Mouse (Mus musculus) CD4-positive helper T cell, adult 2 months (primary cell): ENCODE results near the gene Psmg3.

Experiments
- DNase-seq: peaks from one replicate; pipeline ENCODE4 v3.0.0-alpha.2; 2012; ENCODE audit warnings: low read depth, missing footprints, low spot score

Gene Psmg3

DNA sequence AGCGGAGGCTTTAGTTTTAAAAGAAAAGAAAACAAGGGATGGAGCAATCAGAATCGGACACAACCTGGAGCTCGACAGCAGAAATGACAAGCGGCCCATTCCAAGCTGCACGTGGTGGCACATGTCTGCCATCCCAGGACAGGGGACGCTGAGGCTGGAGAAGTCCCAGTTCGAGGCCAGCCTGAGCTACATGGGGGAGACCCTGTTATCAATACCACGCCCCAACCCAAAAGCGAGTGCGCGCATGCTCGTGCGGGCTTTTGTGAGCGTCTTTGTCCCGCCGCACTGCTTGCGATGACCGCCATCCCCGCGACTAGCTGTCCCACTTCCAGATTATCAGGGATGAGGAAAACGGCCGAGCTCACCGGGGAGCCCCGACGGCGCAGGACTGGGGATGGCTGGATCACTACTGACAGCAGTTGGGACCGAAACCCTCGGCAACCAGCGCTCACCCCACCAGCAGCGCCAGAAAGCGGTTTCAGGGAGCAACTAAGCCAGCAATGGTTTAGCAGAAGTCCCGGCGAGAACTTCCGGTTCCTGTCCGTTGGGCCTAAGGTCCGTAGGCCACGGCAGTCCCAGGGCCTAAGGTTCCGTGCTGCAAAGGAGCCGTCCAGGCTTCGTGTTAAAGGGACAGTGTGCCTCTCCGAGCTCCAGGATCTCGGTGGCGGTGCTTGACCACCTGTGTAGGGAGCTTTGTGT lies at the start of gene Psmg3, which contains the start of gene Gm26938:
TSS of gene Psmg3 (minus strand) at position 529 of the 699 bp plus-strand sequence.
TSS of gene Gm26938 (minus strand) at position 51 of the 699 bp plus-strand sequence.
- DNase-seq, result peak; percentile 86

- no peak for DNase-seq
Observed at GRCm38 (mm10) chr5:139871526-139871925, 44.8 kb upstream of the Psmg3 start.

GRCm38 (mm10) chr5:139870886-139871285 lies 44.2 kb upstream of the Psmg3 start:
- no peak for DNase-seq

- no peak for DNase-seq
Observed at GRCm38 (mm10) chr5:139862759-139863158, 36.1 kb upstream of the Psmg3 start.

DNA sequence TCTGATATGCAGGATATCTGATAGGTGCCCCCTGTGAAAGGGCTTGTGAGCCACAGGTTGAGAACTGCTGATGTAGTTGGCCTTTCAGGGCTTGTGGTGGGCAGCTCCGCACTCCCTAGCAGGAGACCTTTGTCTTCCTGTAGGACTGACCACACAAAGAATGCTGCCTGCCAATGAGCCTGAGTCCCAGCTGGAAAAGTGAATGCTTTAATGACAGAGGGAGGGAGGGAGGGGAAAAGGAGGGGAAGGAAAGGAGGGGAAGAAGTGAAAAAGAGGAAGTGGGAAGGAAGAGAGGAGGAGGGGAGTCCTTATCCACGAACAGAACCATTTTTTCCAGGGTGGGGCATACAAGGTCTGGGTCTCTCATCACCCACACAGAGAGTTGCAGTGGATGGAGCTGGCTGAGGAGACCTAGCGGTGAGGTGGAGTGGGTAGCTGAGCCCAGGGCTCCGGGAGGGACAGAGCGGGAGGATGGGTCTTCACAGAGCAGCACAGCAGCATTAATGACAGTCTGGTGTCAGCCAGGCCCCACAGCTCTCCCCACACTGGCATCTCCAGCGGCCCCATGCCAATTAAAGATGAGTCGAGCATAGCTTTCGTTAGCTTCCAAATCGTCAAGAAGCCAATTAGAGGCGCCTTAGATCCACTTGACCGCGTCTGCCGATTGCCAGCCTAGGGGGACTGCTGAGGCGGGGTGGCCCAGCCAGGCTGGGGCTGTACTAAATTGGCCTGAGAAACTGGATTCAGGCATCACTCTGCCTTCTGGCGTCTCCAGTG lies 33.8 kb upstream of the Psmg3 start:
- DNase-seq, result no peak

- no peak for DNase-seq
Observed at GRCm38 (mm10) chr5:139849626-139850320, 23.1 kb upstream of the Psmg3 start.

- DNase-seq, result no peak
Observed at GRCm38 (mm10) chr5:139839142-139839541, 12.5 kb upstream of the Psmg3 start.

- peak; percentile 60 for DNase-seq
Observed at GRCm38 (mm10) chr5:139838476-139838892, 11.8 kb upstream of the Psmg3 start.

DNA sequence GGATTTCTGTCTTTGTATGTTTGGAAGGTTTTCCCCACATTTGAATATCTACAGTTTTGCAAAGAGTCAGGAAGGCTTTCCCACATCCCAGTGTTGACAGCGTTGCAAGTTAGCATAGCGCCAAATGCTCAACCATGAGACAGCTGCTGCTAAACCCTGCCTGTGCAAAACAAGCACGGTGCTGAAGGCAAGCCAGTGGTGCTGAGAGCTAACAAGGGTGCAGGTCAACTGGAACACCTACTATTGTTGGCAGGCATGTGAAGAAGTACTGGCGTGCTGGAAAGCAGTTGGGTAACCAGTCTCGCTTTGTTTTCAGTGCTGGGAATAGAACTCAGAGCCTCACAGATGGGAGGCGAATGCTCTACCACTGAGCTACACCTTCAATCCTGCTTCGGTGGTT lies 9.0 kb upstream of the Psmg3 start:
- DNase-seq, result no peak

- DNase-seq, result no peak
Observed at GRCm38 (mm10) chr5:139832125-139832524, 5.4 kb upstream of the Psmg3 start.

GRCm38 (mm10) chr5:139830734-139831133 lies 4.0 kb upstream of the Psmg3 start:
- peak; percentile 67 for DNase-seq

DNA sequence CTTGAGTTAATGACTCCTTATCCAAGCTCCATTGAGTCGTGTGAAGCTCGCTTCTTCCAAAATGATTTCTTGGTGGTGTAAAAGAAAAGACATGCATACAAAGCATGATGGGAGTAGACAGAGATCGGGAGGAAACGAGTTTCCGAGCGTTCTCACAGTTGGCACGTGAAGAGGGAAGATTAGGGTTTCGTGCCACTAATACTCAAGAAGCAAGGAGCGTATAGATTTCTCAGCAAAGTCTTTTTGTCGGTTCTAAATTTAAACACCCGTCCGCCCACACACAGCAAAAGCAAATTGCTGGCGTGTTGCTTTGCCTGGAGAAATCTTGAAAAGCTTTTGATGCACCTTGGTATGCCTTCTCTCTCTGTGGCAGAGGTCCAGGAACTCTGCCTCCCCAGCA lies 2.7 kb upstream of the Psmg3 start:
- no peak for DNase-seq

DNA sequence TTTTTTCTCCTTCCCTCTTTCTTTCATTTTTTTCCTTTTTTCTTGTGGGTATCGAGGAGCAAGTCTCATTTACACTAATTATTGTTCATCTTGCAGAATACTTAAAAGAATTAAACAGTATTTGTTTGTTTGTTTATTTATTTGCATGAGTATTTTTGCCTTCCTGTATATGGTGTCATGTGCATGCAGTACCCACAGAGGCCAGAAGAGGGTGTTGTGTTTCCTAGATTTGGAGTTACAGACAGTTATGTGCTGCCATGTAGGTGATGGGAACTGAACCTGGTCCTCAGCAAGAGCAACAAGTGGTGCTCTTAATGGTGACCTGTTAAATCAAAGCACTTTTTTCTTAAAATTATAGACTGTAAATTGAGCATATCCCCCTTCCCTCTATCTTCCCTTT lies 908 bp upstream of the Psmg3 start:
- peak; percentile 46 for DNase-seq

DNA sequence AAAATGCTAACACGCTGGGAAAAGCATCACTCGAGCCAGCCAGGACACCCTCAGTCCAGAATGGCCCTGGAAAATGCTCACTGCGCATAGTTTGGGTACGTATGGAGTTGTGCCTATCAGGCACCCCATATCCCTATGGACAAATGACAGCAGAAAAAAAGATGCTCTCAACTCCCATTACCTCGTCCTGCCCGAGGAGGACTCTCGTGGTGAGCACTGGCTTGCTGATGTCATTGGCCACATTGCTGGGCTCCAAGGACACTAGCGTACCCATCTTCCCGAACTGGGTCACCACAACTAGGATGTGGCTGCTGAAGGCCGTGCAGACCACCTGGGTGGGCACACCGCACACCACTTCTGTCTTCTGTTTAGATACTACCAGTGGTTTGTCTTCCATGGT lies 738 bp downstream of the Psmg3 start:
- no peak for DNase-seq

- no peak for DNase-seq
Observed at GRCm38 (mm10) chr5:139824531-139824930, 2.2 kb downstream of the Psmg3 start.

GRCm38 (mm10) chr5:139821466-139822459 lies 4.9 kb downstream of the Psmg3 start:
- no peak for DNase-seq

DNA sequence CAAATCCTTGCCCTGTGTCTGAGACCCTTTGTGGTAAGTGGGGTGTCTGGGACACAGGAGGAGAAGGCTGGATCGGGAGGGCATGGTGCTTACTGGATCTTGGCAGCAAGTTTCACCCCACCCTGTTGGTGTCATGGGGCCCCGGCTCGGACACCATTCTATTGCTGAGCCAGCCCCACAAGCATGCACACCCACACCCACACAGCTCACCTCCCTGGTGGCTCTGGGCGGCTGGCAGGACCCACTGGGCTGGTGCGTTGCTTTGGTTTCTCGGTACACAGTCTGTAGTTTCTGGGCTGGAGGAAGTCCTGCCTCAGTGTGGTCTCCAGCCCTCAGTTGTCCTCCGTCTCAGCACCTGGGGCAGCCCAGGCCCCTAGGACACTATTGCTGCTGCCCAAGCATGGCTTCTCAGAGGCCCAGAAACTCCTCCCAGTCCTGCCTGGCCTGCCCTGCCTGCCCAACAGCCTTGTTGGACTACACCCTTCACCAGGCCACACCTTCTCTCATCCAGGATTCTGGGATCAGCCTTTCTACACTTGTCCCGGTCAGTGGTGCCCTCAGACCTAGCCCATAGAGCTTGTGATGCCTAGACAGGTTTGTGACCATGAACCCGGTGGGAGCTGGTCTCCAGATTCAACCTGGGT lies 7.0 kb downstream of the Psmg3 start, which contains the start of gene Tmem184a:
TSS of gene Tmem184a (minus strand) at position 380 of the 644 bp plus-strand sequence.
- DNase-seq, result no peak

- peak; percentile 45 for DNase-seq
Observed at GRCm38 (mm10) chr5:139818801-139819200, 7.9 kb downstream of the Psmg3 start.

- DNase-seq, result no peak
Observed at GRCm38 (mm10) chr5:139818056-139818455, 8.6 kb downstream of the Psmg3 start.

- DNase-seq, result peak; percentile 38
Observed at GRCm38 (mm10) chr5:139817292-139817691, 9.4 kb downstream of the Psmg3 start.
